Mouse (Mus musculus) liver, embryonic 12.5 days (tissue): ENCODE data around the gene Jsrp1. TPM values are rescaled to one million over a fixed set of nuclear protein-coding genes. Genes with fewer than 3 reads are reported as not detected.
"Not testable (repeated sequence)": the region's sequence is repeated elsewhere in the genome, so short reads cannot be mapped to it uniquely, and the experiment has no call there.

Experiments used
- ATAC-seq: fragments of 200-750 bp; cut with Nextera tagmentation; 2 replicates; pipeline ENCODE4 v1.8.0; 2017; ENCODE audit warnings: moderate number of reproducible peaks, mild to moderate bottlenecking, moderate library complexity
- H3K27ac ChIP-seq: fragments of 300-500 bp; sonication (generic); 2 replicates; pipeline ENCODE4 v1.5.1; 2016; ENCODE audit warnings: mild to moderate bottlenecking
- H3K27me3 ChIP-seq: fragments of 300-500 bp; sonication (generic); replicated peaks from 2 replicates; pipeline ENCODE4 v1.6.1; 2016; ENCODE audit warnings: mild to moderate bottlenecking, moderate library complexity
- H3K36me3 ChIP-seq: fragments of 300-500 bp; sonication (generic); 2 replicates; pipeline ENCODE4 v1.6.1; 2016; ENCODE audit warnings: mild to moderate bottlenecking, moderate library complexity
- H3K4me1 ChIP-seq: fragments of 300-500 bp; sonication (generic); 2 replicates; pipeline ENCODE4 v1.6.1; 2016
- H3K4me2 ChIP-seq: fragments of 300-500 bp; sonication (generic); 2 replicates; pipeline ENCODE4 v1.6.1; 2016; ENCODE audit warnings: mild to moderate bottlenecking, moderate library complexity
- H3K4me3 ChIP-seq: fragments of 300-500 bp; sonication (generic); 2 replicates; pipeline ENCODE4 v1.5.1; 2016; ENCODE audit warnings: mild to moderate bottlenecking, moderate library complexity
- H3K9ac ChIP-seq: fragments of 300-500 bp; sonication (generic); 2 replicates; pipeline ENCODE4 v1.6.1; 2016; ENCODE audit warnings: mild to moderate bottlenecking, moderate library complexity
- H3K9me3 ChIP-seq: fragments of 300-500 bp; sonication (generic); replicated peaks from 2 replicates; pipeline ENCODE4 v1.6.1; 2016; ENCODE audit warnings: mild to moderate bottlenecking, moderate library complexity
- WGBS: fragments of 180-500 bp; shearing (Covaris S2); methylation state at CpG from one replicate; pipeline ENCODE4 v1.1.7; 2016; ENCODE audit not compliant: insufficient replicate concordance; 5-methylcytosine and 5-hydroxymethylcytosine counted together
- polyA plus RNA-seq: library from polyadenylated mRNA; unstranded; fragments of >200 nt; fragmentation: Nextera tagmentation; extraction: Ambion mirVana; gene quantifications from 2 replicates; pipeline ENCODE4 v1.2.1, GENCODE M21; 2016

Jsrp1 gene
- polyA plus RNA-seq, 1 experiment from 2014 or later, result 0.46 TPM

DNA sequence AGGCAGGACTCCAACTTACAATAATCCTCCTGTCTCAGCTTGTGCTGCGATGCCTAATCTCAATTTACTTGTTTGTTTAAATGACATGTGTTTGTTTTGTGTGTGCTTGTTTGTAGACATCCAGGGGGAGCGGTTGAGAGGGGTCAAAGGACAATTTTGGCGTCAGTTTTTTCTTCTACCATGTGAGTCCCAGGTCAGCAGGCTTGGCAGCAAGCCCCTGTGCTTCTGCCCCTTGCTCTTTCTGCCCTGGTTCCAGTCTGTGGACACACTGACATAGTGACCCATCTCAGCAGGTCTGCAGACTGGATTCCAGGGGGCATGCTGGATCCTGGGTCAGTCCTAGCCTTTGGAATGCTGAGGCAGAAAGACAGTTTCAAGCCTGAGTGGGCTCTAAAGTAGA lies 6.1 kb upstream of the Jsrp1 start:
- Histone ChIP-seq H3K27me3 (0 out of 2 replicates have a peak, but pooled peaks cover 2% of the 10 kb centered on the region), H3K4me1 (peaks cover 65% of the 10 kb centered on the region), H3K4me2 (peak overlapping the region; percentile 45), H3K4me3 (no peak overlapping the region), H3K36me3 (no peaks in the 10 kb centered on the region), H3K9ac (peak overlapping the region; percentile 61), H3K27ac (peak overlapping the region; percentile 95), H3K9me3 (no peaks in the 10 kb centered on the region)
- ATAC-seq, result no peak
- WGBS, result 54% methylated on average over 3 of the region's 3 CpGs

- peak overlapping the region; percentile 45 for H3K4me2 ChIP-seq
- H3K36me3 ChIP-seq, result no peaks in the 10 kb centered on the region
- 30% methylated on average over 6 of the region's 6 CpGs for WGBS
- H3K4me1 ChIP-seq, result peaks cover 59% of the 10 kb centered on the region
- ATAC-seq, result peak; percentile 98
- peak overlapping the region; percentile 95 for H3K27ac ChIP-seq
- no peak overlapping the region for H3K4me3 ChIP-seq
- no peaks in the 10 kb centered on the region for H3K9me3 ChIP-seq
- peak overlapping the region; percentile 61 for H3K9ac ChIP-seq
- 0 out of 2 replicates have a peak, but pooled peaks cover 4% of the 10 kb centered on the region for H3K27me3 ChIP-seq
These were observed 5.4 kb upstream of the Jsrp1 start for GRCm38 (mm10) chr10:80818599-80819281.

DNA sequence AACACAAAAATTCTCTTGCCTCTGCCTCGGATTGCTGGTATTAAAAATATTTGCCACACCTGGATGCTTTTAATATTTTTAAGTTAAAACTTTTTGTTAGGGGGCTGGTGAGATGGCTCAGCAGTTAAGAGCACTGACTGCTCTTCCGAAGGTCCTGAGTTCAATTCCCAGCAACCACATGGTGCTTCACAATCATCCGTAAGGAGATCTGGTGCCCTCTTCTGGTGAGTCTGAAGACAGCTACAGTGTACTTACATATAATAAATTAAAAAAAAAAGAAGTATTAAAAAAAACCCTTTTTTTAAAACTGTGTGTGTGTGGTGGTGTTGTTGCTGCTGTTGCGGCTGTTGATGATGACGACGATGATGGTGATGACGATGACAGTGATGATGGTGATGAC lies 4.7 kb upstream of the Jsrp1 start:
- peaks cover 11% of the 10 kb centered on the region for H3K27me3 ChIP-seq
- ATAC-seq, H3K9ac ChIP-seq, H3K36me3 ChIP-seq, H3K9me3 ChIP-seq, H3K4me3 ChIP-seq, H3K4me2 ChIP-seq: not testable (repeated sequence)
- peaks cover 51% of the 10 kb centered on the region for H3K4me1 ChIP-seq
- peak overlapping the region; percentile 95 for H3K27ac ChIP-seq
- WGBS, result 83% methylated on average over 7 of the region's 7 CpGs

- H3K4me3 ChIP-seq, result no peak overlapping the region
- H3K27me3 ChIP-seq, result peaks cover 19% of the 10 kb centered on the region
- peaks cover 43% of the 10 kb centered on the region for H3K4me1 ChIP-seq
- H3K36me3 ChIP-seq, result no peaks in the 10 kb centered on the region
- ATAC-seq, result no peak
- no peak overlapping the region for H3K9ac ChIP-seq
- no peak overlapping the region for H3K27ac ChIP-seq
- H3K9me3 ChIP-seq, result no peaks in the 10 kb centered on the region
- 65% methylated on average over 2 of the region's 2 CpGs for WGBS
- no peak overlapping the region for H3K4me2 ChIP-seq
These were observed 3.9 kb upstream of the Jsrp1 start for GRCm38 (mm10) chr10:80817164-80817563.

GRCm38 (mm10) chr10:80816303-80816702 lies 3.0 kb upstream of the Jsrp1 start:
- Histone ChIP-seq H3K4me1 (peaks cover 35% of the 10 kb centered on the region), H3K27me3 (peaks cover 27% of the 10 kb centered on the region)
- WGBS, result 54% methylated on average over 3 of the region's 3 CpGs
- not testable (repeated sequence) for H3K9me3 ChIP-seq, H3K36me3 ChIP-seq, H3K4me2 ChIP-seq, H3K27ac ChIP-seq, H3K9ac ChIP-seq, H3K4me3 ChIP-seq, ATAC-seq

- no peak for ATAC-seq
- H3K4me1 ChIP-seq, result peaks cover 34% of the 10 kb centered on the region
- no peak overlapping the region for H3K4me2 ChIP-seq
- WGBS, result 55% methylated on average over 7 of the region's 7 CpGs
- H3K9ac ChIP-seq, result no peak overlapping the region
- H3K36me3 ChIP-seq, result no peaks in the 10 kb centered on the region
- no peak overlapping the region for H3K4me3 ChIP-seq
- H3K27me3 ChIP-seq, result peaks cover 42% of the 10 kb centered on the region
- H3K9me3 ChIP-seq, result no peaks in the 10 kb centered on the region
- no peak overlapping the region for H3K27ac ChIP-seq
These were observed 1.5 kb upstream of the Jsrp1 start for GRCm38 (mm10) chr10:80814800-80815199.

- ATAC-seq, result no peak
- Histone ChIP-seq H3K27ac (no peak overlapping the region), H3K36me3 (no peaks in the 10 kb centered on the region), H3K9me3 (no peaks in the 10 kb centered on the region), H3K27me3 (peaks cover 65% of the 10 kb centered on the region), H3K4me2 (no peak overlapping the region), H3K9ac (no peak overlapping the region), H3K4me3 (no peak overlapping the region), H3K4me1 (peaks cover 31% of the 10 kb centered on the region)
- WGBS, result 39% methylated on average over 5 of the region's 5 CpGs
These were observed 782 bp downstream of the Jsrp1 start for GRCm38 (mm10) chr10:80812391-80813041.

- H3K9me3 ChIP-seq, result no peaks in the 10 kb centered on the region
- peaks cover 80% of the 10 kb centered on the region for H3K27me3 ChIP-seq
- no peak for ATAC-seq
- WGBS, result 5% methylated on average over 20 of the region's 20 CpGs
- H3K4me2 ChIP-seq, result peak overlapping the region; percentile 41
- H3K9ac ChIP-seq, result no peak overlapping the region
- peaks cover 50% of the 10 kb centered on the region for H3K4me1 ChIP-seq
- H3K36me3 ChIP-seq, result peaks cover 6% of the 10 kb centered on the region
- H3K27ac ChIP-seq, result no peak overlapping the region
- peak overlapping the region; percentile 17; the same call in 1 of the 2 replicates for H3K4me3 ChIP-seq
These were observed 3.2 kb downstream of the Jsrp1 start for GRCm38 (mm10) chr10:80810084-80810483.

GRCm38 (mm10) chr10:80808985-80809632 lies 4.2 kb downstream of the Jsrp1 start:
- no peak overlapping the region for H3K9ac ChIP-seq
- peaks cover 59% of the 10 kb centered on the region for H3K4me1 ChIP-seq
- ATAC-seq, result no peak
- H3K9me3 ChIP-seq, result no peaks in the 10 kb centered on the region
- peaks cover 76% of the 10 kb centered on the region for H3K27me3 ChIP-seq
- WGBS, result 12% methylated on average over 18 of the region's 18 CpGs
- no peak overlapping the region for H3K27ac ChIP-seq
- H3K4me3 ChIP-seq, result peak overlapping the region; percentile 5; the same call in 1 of the 2 replicates
- H3K36me3 ChIP-seq, result peaks cover 16% of the 10 kb centered on the region
- H3K4me2 ChIP-seq, result peak overlapping the region; percentile 88

DNA sequence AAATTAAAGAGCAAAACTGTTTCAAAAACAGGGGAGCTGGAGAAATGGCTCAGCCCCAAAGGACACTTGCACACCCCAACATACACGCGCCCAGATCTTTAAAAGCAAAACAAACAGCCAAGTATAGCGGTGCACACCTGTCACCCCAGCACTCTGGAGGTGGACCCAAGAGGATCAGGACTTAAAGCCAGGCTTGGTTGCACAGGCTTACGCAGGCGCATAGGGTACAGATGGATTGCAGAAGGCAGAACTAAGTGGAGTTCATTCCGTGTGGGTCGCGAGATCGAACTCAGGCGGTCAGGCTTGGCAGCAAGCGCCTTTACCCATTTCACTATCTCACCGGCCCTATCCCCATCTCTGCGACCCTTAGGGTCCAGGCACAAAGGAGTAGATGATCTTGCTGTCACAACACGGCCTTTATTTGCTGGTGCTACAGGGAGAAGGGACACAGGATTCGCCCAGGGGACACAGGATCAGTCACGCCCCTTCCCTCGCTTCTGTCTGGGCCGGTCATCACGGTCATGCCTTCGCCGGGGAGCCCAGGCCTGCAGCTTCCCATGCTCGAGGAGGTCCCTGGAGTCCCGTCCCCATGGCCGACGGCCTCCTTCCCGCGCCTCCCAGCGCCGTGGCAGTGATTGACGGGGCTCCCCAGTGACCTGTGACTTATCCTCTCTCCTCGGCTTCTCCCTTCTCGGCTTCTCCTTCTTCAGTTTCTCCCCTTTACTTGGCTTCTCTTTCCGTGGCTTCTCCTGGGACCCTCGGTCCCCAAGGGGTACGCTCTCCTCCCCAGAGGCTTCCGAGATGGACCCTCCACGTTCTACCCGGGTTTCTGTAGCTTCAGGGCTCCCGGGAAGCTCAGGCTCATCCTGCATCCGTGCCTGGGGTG lies 5.0 kb downstream of the Jsrp1 start:
- peaks cover 23% of the 10 kb centered on the region for H3K36me3 ChIP-seq
- H3K27ac ChIP-seq, result no peak overlapping the region
- peak overlapping the region; percentile 5; the same call in 1 of the 2 replicates for H3K4me3 ChIP-seq
- no peak overlapping the region for H3K9ac ChIP-seq
- H3K4me2 ChIP-seq, result peak overlapping the region; percentile 88
- H3K9me3 ChIP-seq, result no peaks in the 10 kb centered on the region
- H3K4me1 ChIP-seq, result peaks cover 60% of the 10 kb centered on the region
- WGBS, result 19% methylated on average over 40 of the region's 40 CpGs
- no peak for ATAC-seq
- H3K27me3 ChIP-seq, result peaks cover 72% of the 10 kb centered on the region

- Histone ChIP-seq H3K4me3 (peak overlapping the region; percentile 56), H3K27ac (peak overlapping the region; percentile 53; the same call in 1 of the 2 replicates), H3K4me1 (peaks cover 60% of the 10 kb centered on the region), H3K9ac (peak overlapping the region; percentile 65), H3K36me3 (peaks cover 35% of the 10 kb centered on the region), H3K9me3 (no peaks in the 10 kb centered on the region), H3K27me3 (peaks cover 61% of the 10 kb centered on the region), H3K4me2 (peak overlapping the region; percentile 88)
- 3% methylated on average over 58 of the region's 58 CpGs for WGBS
- peak; percentile 11 for ATAC-seq
These were observed 6.2 kb downstream of the Jsrp1 start for GRCm38 (mm10) chr10:80807057-80807627.
